Mouse (Mus musculus): ENCODE results near the gene Gm8267.
"Not testable (repeated sequence)": the region's sequence is repeated elsewhere in the genome, so short reads cannot be mapped to it uniquely, and the experiment has no call there.

GRCm38 (mm10) chr14:44742789-44743188 is 7.4 kb downstream of the Gm8267 start:
- not testable (repeated sequence) for TF ChIP-seq POLR2A (IDR thresholded peaks at IDR 0.05; ENCODE audit: borderline replicate concordance, control insufficient read depth, low read depth, low read length); CTCF (IDR thresholded peaks at IDR 0.05; ENCODE audit: control insufficient read depth, insufficient read depth, low read length)
